Mouse (Mus musculus) bone marrow macrophage, adult 2 months (primary cell): ENCODE results near the gene Abhd14a.

Experiments
- CTCF ChIP-seq: IDR thresholded peaks from 2 replicates; pipeline ENCODE4 v1.5.1; 2012; ENCODE audit warnings: low read depth, mild to moderate bottlenecking, low read length, moderate library complexity
- POLR2A ChIP-seq: IDR thresholded peaks from 2 replicates; pipeline ENCODE4 v1.6.1; 2012; ENCODE audit warnings: mild to moderate bottlenecking, low read depth, low read length, borderline replicate concordance

GRCm38 (mm10) chr9:106442680-106443079, 4.8 kb downstream of the Abhd14a start:
- TF ChIP-seq CTCF = no peak
- TF ChIP-seq POLR2A = no peak
